Mouse (Mus musculus) forebrain, embryonic 16.5 days (tissue): ENCODE measurements around the gene Srsf1. TPM values are rescaled to one million over a fixed set of nuclear protein-coding genes. Genes with fewer than 3 reads are reported as not detected.

Experiments used
- ATAC-seq: fragments of 200-750 bp; cut with Nextera tagmentation; 2 replicates; pipeline ENCODE4 v1.8.0; 2017; ENCODE audit warnings: mild to moderate bottlenecking, moderate library complexity
- H3K27ac ChIP-seq: fragments of 300-500 bp; sonication (generic); 2 replicates; pipeline ENCODE4 v1.5.1; 2014; ENCODE audit warnings: low read length, control low read depth
- H3K27me3 ChIP-seq: fragments of 300-500 bp; sonication (generic); replicated peaks from 2 replicates; pipeline ENCODE4 v1.6.1; 2014; ENCODE audit warnings: low read length; ENCODE audit not compliant: control insufficient read depth, insufficient read depth
- H3K36me3 ChIP-seq: fragments of 300-500 bp; sonication (generic); 2 replicates; pipeline ENCODE4 v1.6.1; 2014; ENCODE audit not compliant: control insufficient read depth, insufficient read depth
- H3K4me1 ChIP-seq: fragments of 300-500 bp; sonication (generic); replicated peaks from 2 replicates; pipeline ENCODE4 v1.6.1; 2014; ENCODE audit warnings: low read length; ENCODE audit not compliant: control insufficient read depth, insufficient read depth
- H3K4me2 ChIP-seq: fragments of 300-500 bp; sonication (generic); 2 replicates; pipeline ENCODE4 v1.6.1; 2014; ENCODE audit warnings: mild to moderate bottlenecking, low read length, control low read depth
- H3K4me3 ChIP-seq: fragments of 300-500 bp; sonication (generic); replicated peaks from 2 replicates; pipeline ENCODE4 v1.5.1; 2014; ENCODE audit warnings: mild to moderate bottlenecking, low read length, control low read depth
- H3K9ac ChIP-seq: fragments of 300-500 bp; sonication (generic); replicated peaks from 2 replicates; pipeline ENCODE4 v1.6.1; 2014; ENCODE audit warnings: low read depth, low read length, control low read depth
- H3K9me3 ChIP-seq: fragments of 300-500 bp; sonication (generic); 2 replicates; pipeline ENCODE4 v1.6.1; 2016; ENCODE audit warnings: low read length; ENCODE audit not compliant: control insufficient read depth
- WGBS: fragments of 180-500 bp; shearing (Covaris S2); extraction: QIAGEN DNeasy Blood & Tissue Kit; methylation state at CpG from one replicate; pipeline ENCODE4 v1.1.7; 2014; 5-methylcytosine and 5-hydroxymethylcytosine counted together
- polyA plus RNA-seq: library from polyadenylated mRNA; unstranded; fragments of >200 nt; fragmentation: Nextera tagmentation; extraction: Ambion mirVana; gene quantifications from 2 replicates; pipeline ENCODE4 v1.2.1, GENCODE M21; 2015

Srsf1 gene
- polyA plus RNA-seq, 1 experiment from 2014 or later = 290 TPM

DNA sequence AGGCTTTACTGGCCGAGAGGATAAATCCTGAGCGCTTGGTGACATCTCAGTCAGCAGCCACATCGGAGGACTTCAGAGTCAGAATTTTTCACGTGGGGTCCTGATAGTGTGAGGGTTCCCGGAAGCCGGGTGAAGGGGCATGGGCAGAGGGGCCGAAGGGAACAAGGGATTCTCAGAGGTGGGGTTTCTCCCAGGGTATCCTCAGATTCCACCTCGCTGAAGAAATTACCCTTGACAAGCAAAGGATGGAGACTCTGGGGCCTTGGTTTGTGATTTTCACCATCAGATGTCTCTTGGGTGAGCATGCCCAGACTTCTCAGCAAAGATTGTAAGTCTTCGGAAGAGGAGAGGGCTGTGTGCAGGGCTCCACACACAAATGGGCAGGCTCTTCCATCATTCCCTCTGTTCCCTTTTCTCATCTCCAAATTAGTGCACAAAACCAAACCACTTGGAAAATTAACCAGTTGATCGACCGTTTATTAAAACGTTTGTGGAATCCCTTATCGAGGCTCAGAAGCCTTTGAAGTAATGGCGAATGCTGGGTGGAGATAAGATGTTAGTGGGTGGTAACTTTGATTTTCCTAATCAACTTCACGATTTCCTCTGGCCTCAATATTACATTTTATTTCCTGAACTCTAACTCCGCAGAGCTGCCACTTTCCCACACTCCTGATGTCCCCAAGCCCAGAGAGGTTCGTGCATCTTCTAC, 51.0 kb downstream of the Srsf1 start, which contains the start of gene Cuedc1:
Gene Cuedc1, plus strand, starts transcription at position 38 of the 709 bp plus-strand sequence.
- H3K4me2 ChIP-seq = peak within 1 kb of the TSS; percentile 77
- no peaks in the 10 kb centered on the region for H3K9me3 ChIP-seq
- H3K27me3 ChIP-seq = no peaks in the 10 kb centered on the region
- H3K36me3 ChIP-seq = no peaks in the 10 kb centered on the region
- peak within 1 kb of the TSS; percentile 94 for H3K9ac ChIP-seq
- peaks cover 20% of the 10 kb centered on the region for H3K4me1 ChIP-seq
- peak within 1 kb of the TSS; percentile 84 for H3K4me3 ChIP-seq
- H3K27ac ChIP-seq = peak within 1 kb of the TSS; percentile 85
- ATAC-seq = no peak
- 29% methylated on average over 17 of the region's 17 CpGs for WGBS

DNA sequence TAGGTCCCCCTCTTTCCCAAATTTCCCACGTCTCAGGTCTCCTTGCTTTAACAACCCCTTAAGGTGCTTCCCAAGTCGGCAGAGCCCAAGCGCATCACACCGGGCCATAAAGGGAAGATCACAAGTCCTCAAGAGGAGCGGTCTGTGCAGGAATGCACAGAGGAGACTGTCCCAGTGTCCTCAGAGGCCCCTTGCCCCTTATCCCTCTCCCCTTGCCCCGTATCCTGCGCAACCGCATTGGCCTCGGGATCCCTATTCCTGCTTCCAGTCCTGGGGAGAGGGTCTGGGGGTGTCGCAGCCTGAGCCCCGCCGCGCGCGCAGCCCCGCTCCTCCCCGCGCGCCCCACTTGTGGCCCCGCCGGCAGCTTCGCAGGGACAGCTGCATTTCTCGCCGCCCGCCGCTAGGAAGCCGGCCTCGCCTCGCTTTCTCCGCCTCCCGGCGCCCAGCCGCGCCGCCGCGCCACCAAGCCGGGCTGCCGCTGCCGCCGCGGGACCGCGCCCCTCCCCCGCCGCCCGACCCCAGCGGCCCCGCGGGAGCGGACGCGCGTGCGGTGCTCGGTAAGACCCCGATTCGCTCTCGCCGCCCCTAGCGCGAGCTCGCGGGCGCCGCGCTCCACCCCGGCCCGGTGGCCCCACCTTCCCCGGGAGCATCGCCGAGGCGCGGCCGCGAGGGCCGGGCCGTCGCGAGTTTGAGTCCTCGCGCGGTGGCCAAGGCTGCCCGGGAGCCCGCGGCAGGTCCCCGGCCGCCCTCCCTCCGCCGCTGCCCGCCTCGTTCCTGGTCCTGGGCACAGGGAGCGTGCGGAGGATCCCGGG, 51.8 kb downstream of the Srsf1 start:
- under 1% methylated on average over 68 of the region's 95 CpGs for WGBS
- H3K4me3 ChIP-seq = peak overlapping the region; percentile 84
- ATAC-seq = peak; percentile 83
- no peaks in the 10 kb centered on the region for H3K36me3 ChIP-seq
- peaks cover 20% of the 10 kb centered on the region for H3K4me1 ChIP-seq
- H3K27ac ChIP-seq = peak overlapping the region; percentile 85
- H3K9me3 ChIP-seq = no peaks in the 10 kb centered on the region
- no peaks in the 10 kb centered on the region for H3K27me3 ChIP-seq
- peak overlapping the region; percentile 77 for H3K4me2 ChIP-seq
- peak overlapping the region; percentile 94 for H3K9ac ChIP-seq

DNA sequence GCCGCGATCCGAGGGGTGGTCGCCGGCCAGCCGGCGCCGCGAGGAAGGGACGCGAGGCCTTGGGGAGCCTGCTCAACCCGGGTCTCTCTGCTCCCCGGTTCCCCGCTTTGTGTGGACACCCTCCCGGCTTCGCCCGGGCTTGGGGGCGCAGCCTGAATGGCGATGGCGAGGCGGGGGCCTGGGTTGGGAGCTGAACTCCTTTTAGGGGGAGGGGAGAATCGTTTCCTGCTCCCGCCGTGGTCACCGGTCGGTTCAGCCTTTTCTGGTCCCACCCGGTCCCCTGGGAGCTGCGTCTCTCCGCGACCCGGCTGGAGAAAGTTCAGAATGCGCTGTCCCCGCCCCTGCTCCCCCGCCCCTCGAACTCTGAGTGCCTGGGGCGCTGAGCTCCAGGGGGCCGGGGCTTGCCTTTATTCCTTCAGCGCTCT, 52.4 kb downstream of the Srsf1 start:
- Histone ChIP-seq H3K27ac (peak overlapping the region; percentile 85), H3K4me2 (peak overlapping the region; percentile 77), H3K4me3 (peak overlapping the region; percentile 84), H3K9me3 (no peaks in the 10 kb centered on the region), H3K4me1 (peaks cover 20% of the 10 kb centered on the region), H3K36me3 (no peaks in the 10 kb centered on the region), H3K9ac (peak overlapping the region; percentile 94), H3K27me3 (no peaks in the 10 kb centered on the region)
- ATAC-seq = peak; percentile 36; the same call in 1 of the 2 replicates
- 0% methylated on average over 20 of the region's 38 CpGs for WGBS

DNA sequence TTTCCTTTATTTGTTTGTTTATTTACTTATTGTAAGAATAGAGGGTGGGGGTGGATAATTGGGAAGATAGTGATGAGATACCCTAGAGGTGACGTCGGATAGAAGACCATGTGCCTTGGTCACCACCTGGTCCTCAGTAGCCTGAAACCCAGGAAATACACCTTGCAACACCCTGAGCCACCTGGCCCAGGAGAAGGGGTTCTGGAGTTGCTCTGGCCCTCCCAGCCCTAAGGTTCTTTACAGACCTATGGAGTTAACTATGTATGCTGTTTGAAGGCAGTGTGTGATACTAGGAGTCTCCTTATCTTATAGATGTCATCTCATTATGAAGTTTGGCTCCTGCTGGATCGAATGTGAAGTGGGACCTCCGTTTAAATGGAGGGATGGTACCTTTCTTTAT, 53.0 kb downstream of the Srsf1 start:
- Histone ChIP-seq H3K27me3 (no peaks in the 10 kb centered on the region), H3K9ac (peak overlapping the region; percentile 94), H3K4me3 (peak overlapping the region; percentile 84), H3K9me3 (no peaks in the 10 kb centered on the region), H3K4me2 (peak overlapping the region; percentile 77), H3K27ac (no peak overlapping the region), H3K36me3 (no peaks in the 10 kb centered on the region), H3K4me1 (peaks cover 20% of the 10 kb centered on the region)
- WGBS = 35% methylated on average over 4 of the region's 4 CpGs
- ATAC-seq = no peak

Other genes with a start within 250 kb of the Srsf1 start
- 0.42 and 0.48 TPM in 2 replicates for gene Lpo, start 219.1 kb upstream of the Srsf1 start, polyA plus RNA-seq
- gene Mks1, start 194.2 kb upstream of the Srsf1 start, polyA plus RNA-seq = 9.7 and 12.6 TPM in 2 replicates
- 0.24 TPM in 1 of 2 replicates, not detected in the other for gene Epx, start 171.8 kb upstream of the Srsf1 start, polyA plus RNA-seq
- gene Olfr462, start 155.1 kb upstream of the Srsf1 start, polyA plus RNA-seq = not detected in 2 replicates
- not detected in 2 replicates for gene Olfr463, start 150.0 kb upstream of the Srsf1 start, polyA plus RNA-seq
- gene Olfr464, start 126.4 kb upstream of the Srsf1 start, polyA plus RNA-seq = not detected in 2 replicates
- gene Dynll2, start 59.8 kb upstream of the Srsf1 start, polyA plus RNA-seq = 31.8 and 43.1 TPM in 2 replicates
- gene Vezf1, start 20.9 kb downstream of the Srsf1 start, polyA plus RNA-seq = 59.7 and 68.1 TPM in 2 replicates
- gene Cuedc1, start 50.7 kb downstream of the Srsf1 start, polyA plus RNA-seq = 36.0 and 40.3 TPM in 2 replicates
- gene Mrps23, start 157.0 kb downstream of the Srsf1 start, polyA plus RNA-seq = 64.9 and 68.8 TPM in 2 replicates
- gene Ccdc182, start 246.7 kb downstream of the Srsf1 start, polyA plus RNA-seq = not detected in 2 replicates